Mouse (Mus musculus): Measurements from ENCODE around the gene Nccrp1.

- TF ChIP-seq GATA1 (IDR thresholded peaks at IDR 0.05; ENCODE audit: low read length) (no peak), TAL1 (IDR thresholded peaks at IDR 0.05; ENCODE audit: low read length) (no peak)
Observed at GRCm38 (mm10) chr7:28576271-28576914, 29.3 kb upstream of the Nccrp1 start.

All from erythroblast, embryonic 14.5 days (primary cell).